Mouse (Mus musculus): ENCODE results near the gene Pigu.

DNA sequence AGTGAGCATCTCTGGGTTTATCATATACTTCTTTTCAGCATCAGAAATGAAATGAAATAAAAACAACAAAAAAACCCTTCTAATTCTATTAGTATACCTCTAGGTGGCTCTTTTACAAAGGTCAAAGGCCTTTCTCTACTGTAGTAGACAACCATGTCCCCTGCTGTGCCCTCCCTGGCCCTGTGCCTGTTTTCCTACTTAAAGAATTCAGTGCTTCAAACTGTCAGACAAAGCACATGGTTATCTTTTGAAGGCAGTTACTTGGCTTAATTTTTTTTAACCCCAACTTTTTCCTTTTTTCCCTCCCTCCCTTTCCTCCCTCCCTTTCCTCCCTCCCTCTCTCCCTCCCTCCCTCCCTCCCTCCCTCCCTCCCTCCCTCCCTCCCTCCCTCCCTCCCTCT, 43.0 kb upstream of the Pigu start:
- TF ChIP-seq POLR2A (IDR thresholded peaks at IDR 0.05; ENCODE audit: low read depth, low read length) (no peak), CTCF (IDR thresholded peaks at IDR 0.05; ENCODE audit: extremely low read depth, insufficient read length, insufficient replicate concordance, low read depth, low read length) (no peak)

Measured in small intestine, adult 2 months (tissue).